17 mouse cellular contexts compared by ENCODE assay signal in genomic region chr10:64268156-64268555, GRCm38 (mm10).
DNase-seq lines count a peak whose midpoint lies in the region; ATAC-seq lines count a peak whose summit lies in the region.
"Had no signal": no experiment of that assay in that cellular context is flagged by ENCODE, and none has a peak within 500 bp of the region (broad histone marks: within the 10 kb centered on the region; RNA-seq: fewer than 3 reads in every experiment).

No protein-coding gene starts in this region.

- no peak for DNase-seq in frontal cortex, postnatal 25 days (ENCODE audit: low spot score in 2 of 2)
- DNase-seq in left cerebral cortex, adult 9 months (ENCODE audit: low spot score in 2 of 2), result peak; percentile 30 to 36
- DNase-seq in left cerebral cortex, postnatal 36 days (ENCODE audit: low spot score in 2 of 2), result no peak
- DNase-seq in frontal cortex, adult 2 months (ENCODE audit: extremely low spot score in 1 of 2, low spot score in 1 of 2), result peak; percentile 32 to 34
- peak; percentile 45 for DNase-seq in telencephalon, adult 2 months (ENCODE audit: low read depth, low spot score)
- DNase-seq in thymus, postnatal 14 days, result no peak
- DNase-seq: adrenal gland, postnatal 14 days; cerebellum, adult 2 months; gastrocnemius, postnatal 25 days; heart, adult 2 months; heart, postnatal 4 days; kidney, postnatal 4 days; lung, adult 18-20 months; lung, postnatal 14 days; midbrain, embryonic 14.5 days had no signal

- intact Hi-C loops in left cerebral cortex, postnatal 36 days (cut with DNase I), result no loop called here

- ATAC-seq in frontal cortex, adult (ENCODE audit: low TSS enrichment), result peak; percentile 82
- ATAC-seq: intestine, embryonic 16.5 days had no signal

Comparison
In these comparisons a context has a peak if more than half of its experiments do, and no peak if none do; other contexts are left out.
1. DNase-seq: peak in left cerebral cortex, adult 9 months (2 of 2), frontal cortex, adult 2 months (2 of 2) and telencephalon, adult 2 months (single experiment); none in frontal cortex, postnatal 25 days (0 of 2), left cerebral cortex, postnatal 36 days (0 of 2) and thymus, postnatal 14 days (single experiment).